Mouse (Mus musculus) liver, adult 2 months (tissue): ENCODE data around the gene Gramd1b.

Experiments used
- CTCF ChIP-seq: fragments of 200-500 bp; IDR thresholded peaks from 2 replicates; pipeline ENCODE4 v1.5.1; 2011; ENCODE audit warnings: low read depth, low read length, control low read depth
- POLR2A ChIP-seq: fragments of 200-500 bp; IDR thresholded peaks from 2 replicates; pipeline ENCODE4 v1.6.1; 2011; ENCODE audit warnings: low read length, control low read depth; ENCODE audit not compliant: insufficient read depth; ENCODE audit errors: extremely low read depth

- TF ChIP-seq CTCF (no peak), POLR2A (no peak)
Observed at GRCm38 (mm10) chr9:40466782-40467181, 64.4 kb downstream of the Gramd1b start.
